Mouse (Mus musculus) ovary, adult 18-20 months (tissue): ENCODE measurements at regions not wholly inside any gene's neighbourhood (a gene's known extent, or its start where the extent isn't known, plus 50 kb on each side); places are given as distances from the start of the nearest gene placed in this dataset.
"Not testable (repeated sequence)": the region's sequence is repeated elsewhere in the genome, so short reads cannot be mapped to it uniquely, and the experiment has no call there.

ENCODE experiments used
- DNase-seq: peaks from one replicate; pipeline ENCODE4 v3.0.0; 2022; ENCODE audit warnings: low spot score, mixed read lengths

DNA sequence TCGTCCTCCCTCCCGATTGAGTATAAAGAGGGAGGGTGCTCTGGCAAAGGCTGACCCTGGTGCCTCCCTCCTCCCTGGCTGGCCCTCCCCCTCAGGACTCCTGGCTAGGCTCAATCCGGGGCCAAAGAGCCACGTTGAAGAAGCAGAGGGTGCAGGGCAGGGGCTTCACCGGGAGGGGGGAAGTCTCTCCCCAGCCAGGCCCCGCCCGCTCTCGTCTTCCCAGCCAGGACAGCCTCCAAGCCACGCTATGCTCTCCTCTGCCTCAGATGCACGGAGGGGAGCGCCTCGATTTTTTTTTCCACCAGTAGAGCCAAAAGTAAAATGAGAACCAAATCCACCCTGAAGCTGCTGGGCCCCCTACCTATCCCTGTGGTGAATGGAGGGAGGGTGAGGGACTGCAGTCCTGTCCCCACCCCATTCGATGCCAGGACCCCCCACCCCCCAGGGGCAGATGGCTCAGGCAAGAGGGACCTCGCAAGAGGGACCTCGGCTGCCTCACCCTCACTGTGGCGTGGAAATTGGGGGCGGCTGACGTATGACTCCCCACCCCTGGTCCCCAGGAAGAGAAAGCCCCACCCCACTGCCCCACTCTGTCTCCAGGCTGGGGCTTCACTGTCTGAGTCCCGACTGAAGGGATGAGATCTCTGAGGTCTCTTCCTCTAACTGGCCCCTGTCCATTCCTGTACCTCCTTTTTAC, 53.2 kb upstream of the Col1a1 start:
- no peak for DNase-seq

DNA sequence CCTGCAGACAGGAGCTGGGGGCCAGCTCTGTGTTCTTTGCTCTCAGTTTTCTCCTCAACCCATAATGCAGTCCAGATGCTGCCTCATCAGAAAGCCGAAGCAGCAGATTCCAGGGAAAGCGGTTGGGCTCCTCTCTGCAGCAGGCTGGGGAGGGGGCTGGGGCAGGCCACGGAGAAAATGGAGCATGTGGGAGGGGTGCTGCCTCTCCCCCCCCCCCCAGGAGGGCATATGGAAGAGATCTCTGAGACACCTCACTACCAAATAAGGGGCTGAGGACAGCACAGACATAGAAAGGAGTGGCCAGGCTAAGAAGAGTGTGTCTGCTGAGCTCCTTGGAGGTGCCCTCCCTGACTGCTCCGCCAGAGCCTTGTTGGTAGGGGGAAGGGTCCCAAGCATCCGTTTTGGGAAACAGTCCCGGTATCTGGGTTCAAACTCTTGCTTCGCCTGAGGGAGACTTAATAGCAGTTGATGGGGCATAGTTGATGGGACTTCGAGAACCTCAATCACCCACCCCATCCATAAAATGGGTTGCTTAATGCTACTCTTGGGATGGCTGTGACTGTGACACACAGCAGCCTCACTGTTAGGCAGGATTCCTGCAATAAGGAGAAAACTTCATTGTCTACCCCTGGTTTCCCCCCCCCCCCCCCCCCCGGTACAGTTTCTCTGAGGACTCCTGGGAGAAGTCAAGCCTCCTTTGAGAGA, 53.9 kb upstream of the Col1a1 start:
- DNase-seq, result no peak

DNA sequence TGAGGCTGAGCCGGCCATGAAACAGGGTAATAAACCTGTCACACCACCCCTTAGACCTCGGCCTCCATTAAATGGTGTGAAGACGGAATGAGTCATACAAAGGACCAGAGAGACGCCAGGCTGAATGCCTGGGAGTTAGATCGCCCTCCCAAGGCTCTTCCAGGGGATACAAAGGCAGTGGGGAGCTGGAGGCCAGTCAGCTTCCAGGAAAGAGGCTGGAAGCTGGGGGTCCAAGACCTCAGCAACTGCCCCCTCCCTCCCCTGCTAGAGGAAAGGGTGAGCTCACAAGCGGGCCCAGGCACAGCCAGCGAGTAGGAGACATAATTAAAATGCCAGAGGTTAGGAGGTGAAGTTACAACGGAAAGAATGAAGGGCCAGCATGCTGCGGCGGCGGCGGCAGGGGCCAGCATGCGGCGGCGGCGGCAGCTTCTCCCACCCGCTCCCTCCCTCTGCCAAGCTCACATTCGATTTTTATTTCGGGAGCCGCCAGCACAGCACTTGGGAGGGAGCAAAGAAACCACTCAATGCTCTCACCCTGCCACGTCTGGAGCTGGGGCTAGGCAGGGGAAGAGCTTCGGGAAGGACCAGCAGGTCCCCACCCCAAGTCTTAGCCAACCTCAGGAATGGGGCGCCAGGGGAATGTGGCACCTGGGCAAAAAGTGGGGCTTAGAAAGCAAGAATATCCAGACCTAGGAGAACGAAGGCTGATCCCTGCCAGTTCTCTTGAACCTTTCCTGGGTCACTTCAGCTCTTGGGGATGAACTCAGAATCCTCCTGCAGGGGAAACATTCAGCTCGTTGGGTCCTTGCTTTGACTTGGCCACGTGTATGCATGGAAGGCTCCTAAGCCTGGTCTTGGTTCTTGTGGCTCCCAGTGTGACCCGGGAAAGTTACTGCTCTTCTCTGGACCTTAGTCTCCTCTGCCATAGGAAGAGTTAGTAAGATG, 54.9 kb upstream of the Col1a1 start:
- no peak for DNase-seq

DNA sequence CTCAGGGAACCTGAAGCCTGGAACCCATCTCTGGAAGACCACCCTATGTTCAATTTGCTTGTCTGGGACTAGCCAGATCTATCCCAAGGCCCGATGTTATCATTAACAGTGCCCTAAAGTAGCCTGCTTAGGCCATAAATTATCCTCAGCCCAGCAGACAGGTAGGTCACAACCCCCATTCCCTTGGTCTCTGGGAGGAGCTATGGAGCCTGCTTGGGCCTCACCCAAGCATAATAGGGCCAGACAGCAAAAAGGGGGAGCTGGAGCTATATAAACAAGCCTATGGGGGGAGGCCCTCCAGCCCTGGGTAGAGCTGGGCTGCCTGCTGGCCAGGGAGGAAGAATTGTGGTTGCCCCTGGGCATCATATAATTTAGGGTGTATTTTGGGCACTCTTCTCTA, 59.3 kb upstream of the Col1a1 start:
- no peak for DNase-seq

DNA sequence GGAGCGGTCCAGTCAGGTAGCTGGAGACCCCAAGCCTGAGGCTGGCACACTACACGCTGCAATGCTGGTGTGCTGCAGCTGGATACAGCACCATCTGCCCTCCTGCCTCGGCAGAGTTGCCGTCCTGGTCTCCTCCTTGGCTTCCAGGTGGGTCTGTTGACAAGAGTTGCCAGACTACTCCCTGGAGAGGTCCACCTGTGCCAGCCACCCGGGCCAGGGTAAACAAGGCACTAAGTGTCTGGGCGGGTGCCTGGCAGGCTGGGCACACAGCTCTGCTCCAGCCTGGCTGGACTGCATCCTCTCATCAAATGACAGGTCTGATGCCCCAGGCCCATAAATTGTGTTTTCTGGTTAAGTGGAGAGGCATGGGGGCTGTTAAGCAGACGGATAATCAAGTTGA, 61.0 kb upstream of the Col1a1 start:
- no peak for DNase-seq

DNA sequence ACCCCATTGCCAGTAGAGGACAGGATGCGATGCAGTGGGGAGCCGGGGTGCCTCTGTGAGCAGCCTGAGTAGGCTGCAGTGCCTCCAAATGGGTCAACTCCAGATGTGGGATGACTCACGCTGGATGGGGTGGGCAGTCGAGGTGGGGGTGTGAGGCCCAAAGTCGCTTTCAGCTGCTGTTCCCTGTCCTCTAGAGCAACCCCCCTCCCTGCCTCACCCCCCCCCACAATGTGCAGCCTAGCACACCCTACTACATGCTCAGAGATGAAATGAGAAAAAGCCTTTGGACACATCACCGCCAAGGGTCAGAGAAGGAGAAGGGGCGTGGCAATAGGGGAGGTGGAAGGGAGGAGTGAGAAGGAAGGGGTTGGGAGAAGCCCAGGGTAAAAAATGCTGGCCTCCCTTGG, 61.9 kb upstream of the Col1a1 start:
- no peak for DNase-seq

DNA sequence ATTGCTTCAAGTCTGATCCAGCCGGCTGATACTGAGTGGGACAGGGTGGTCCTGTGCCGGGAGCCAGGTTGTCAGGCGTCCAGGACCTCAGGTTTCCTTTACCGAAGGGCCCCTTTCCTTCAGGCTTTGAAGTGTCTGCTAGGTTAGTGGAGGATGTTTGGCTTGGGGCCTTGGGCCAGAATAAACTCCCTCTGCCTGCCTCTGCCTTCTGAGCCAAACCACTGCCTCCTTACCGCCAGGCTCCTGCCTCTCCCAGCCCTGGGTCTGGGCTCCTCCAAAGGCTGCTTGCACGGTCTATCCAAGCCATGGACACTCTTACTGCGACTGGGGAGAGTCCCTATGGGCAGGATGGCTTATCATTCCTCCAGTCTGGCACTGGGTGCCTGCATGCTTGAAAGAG, 62.3 kb upstream of the Col1a1 start:
- DNase-seq, result no peak

DNA sequence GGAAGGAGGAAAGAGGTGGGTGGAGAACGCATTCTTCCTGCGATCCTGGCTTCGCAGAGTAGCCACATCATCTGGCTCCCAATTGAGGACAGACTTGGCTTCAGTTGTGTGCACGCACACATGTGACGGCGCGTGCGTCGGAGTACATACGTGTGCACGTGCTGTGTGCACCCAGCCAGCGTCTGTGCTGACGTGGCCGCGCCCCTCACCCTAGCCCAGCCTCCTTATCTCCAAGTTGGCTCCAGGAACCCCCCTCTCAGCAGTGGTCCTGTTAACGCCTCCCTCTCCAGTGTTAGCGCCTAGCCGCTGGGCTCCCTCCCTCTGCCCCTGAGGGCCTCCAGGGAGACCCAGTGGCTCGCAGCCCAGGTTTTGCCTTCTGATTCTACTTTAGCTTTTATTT, 63.1 kb upstream of the Col1a1 start:
- peak; percentile 53 for DNase-seq

DNA sequence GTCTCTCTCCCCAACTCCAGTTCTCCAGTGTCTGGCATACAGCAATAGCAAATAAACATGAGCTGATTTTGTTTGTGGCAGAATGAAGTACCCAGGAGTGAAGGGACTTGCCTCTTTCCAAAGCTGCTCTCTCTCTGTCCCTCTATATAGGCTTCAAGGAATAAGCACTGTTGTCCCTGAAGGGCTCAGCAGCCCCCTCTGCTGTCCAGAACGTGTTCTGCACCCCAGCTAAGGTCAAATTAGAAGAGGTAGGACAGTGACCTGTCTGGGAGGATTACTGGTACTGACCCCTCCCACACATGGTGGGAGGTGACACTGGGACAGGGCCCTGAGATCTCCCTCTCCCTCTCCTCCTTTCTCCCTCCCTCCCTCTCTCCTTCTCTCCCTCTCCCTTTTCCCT, 65.7 kb upstream of the Col1a1 start:
- no peak for DNase-seq

DNA sequence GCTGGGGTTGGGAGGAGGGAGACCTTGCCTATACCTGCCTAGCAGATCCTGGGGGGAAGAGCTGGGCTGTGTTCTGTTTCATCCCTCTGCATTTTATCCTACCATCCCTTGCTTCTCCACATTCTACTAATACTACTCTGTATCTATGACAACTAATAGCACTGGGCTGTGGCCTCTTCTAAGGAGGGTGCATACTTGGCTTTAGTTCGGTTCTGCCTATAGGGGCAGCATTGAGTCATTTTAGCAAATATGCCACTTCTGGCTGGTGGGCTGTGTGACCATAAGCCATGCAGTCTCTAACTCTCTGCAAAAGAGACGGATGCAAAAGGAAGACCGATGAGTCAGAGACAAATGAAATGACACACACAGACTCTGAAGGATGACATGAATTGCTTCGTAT, 66.2 kb upstream of the Col1a1 start:
- DNase-seq, result not testable (repeated sequence)

DNA sequence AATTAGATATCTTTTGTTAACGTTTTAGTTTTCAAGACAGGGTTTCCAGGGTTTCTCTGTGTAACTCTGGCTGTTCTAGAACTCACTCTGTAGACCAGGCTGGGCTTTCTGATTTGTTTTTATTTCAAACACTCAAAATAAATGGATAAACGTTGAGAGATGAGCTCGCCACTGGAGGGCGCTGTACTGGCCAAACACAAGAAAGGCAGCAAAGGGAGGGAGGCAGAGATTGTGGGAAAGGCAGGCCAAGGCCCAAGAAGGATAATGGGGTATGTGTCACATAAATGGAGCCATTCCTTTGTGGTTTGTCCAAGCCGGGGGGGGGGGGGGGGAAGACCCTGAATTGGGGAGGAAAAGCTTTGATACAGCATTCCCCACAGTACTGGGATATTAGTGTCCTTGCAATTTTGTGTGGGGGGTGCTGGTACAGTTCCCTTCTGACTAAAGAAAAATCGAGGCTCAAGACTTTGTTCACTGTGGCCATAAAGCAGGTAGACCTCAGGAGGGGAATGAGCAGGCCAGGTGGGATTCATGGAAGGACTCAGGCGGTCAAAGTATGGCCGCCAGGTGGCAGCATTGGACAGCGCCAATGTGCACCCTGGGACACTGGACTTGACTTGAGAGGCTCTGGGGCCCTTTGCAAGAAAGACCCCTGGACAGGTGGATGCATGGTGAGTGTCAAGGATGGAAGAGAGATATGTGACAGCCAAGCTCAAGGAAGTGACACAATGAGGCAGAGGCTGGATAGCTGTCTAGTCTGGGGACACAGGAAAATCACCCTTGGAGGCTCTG, 69.7 kb upstream of the Col1a1 start:
- peak; percentile 32 for DNase-seq

DNA sequence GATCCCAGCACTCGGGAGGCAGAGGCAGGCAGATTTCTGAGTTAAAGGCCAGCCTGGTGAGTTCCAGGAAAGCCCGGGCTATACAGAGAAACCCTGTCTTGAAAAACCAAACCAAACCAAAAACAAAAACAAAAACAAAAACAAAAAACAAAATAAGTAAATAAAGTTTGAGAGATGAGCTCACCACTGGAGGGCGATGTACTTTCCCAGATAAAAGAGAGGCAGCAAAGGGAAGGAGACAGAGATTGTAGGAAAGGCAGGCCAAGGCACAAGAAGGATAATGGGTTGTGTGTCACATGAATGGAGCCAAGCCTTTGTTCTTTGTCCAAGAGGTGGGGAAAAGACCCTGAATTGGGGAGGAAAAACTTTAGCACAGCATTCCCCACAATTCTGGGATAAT, 67.6 kb upstream of the Tmem92 start:
- no peak for DNase-seq

DNA sequence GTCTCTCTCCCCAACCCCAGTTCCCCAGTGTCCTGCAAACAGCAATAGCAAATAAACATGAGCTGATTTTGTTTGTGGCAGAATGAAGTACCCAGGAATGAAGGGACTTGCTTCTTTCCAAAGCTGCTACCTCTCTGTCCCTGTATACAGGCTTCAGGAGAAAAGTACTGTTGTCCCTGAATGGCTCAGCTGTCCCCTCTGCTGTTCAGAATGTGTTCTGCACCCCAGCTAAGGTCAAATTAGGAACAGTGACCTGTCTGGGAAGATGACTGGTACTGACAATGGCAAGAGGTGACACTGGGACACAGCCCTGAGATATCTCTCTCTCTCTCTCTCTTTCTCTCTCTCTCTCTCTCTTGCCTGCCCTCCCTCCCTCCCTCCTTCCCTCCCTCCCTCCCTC, 56.6 kb upstream of the Tmem92 start:
- no peak for DNase-seq

DNA sequence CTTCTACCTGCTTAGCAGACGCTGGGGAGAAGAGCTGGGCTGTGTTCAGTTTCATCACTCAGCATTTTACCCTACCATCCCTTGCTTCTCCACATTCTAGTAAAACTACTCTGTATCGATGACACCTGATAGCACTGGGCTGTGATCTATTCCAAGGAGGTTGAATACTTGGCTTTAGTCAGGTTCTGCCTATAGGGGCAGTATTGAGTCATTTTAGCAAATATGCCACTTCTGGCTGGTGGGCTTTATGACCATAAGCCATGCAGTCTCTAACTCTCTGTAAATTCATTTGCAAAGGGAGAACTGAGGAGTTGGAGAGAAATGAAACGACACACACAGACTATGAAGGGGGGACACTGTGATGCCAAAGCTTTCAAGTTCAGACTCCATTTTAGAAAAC, 55.6 kb upstream of the Tmem92 start:
- no peak for DNase-seq

DNA sequence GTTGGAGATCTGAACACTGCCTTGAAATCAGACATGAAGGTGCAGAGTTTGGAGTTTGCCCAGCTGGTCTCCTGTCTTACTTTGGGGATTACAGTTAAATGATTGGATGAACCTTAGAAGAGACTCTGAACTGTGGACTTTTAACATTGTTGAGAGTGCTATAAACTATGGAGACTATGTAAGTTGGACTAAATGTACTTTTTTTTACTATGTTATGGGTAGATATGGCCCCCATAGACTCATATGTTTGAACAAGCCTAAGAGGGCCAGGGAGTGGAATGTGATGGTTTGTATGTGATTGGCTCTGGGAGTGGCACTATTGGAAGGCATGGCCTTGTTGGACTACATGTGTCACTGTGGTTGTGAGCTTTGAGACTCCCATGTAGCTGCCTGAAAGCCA, 53.8 kb upstream of the Tmem92 start:
- DNase-seq, result no peak

DNA sequence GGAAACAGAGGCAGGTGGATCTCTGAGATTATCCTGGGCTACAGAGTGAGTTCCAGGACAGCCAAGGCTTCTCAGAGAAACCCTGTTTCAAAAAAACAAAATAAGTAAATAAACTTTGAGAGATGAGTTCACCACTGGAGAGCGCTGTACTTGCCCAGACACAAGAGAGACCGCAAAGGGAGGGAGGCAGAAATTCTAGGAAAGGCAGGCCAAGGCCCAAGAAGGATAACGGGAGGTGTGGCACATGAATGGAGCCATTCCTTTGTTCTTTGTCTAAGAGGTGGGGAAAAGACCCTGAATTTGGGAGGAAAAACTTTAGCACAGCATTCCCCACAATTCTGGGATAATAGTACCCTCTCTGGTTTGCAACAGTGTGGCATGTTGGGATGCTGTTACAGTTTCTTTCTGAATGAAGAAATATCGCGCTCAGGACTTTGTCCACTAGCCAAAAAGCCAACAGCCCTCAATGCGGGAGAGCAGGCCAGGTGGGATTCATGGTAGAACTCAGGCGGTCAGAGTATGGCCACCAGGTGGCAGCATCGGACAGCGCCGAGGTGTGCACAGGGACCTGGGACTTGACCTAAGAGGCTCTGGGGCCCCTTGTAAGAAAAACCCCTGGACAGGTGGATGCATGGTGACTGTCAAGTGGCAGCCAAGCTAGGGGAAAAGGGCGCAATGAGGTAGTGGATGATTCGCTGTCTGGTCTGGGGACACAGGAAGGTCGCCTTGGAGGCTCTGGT, 49.9 kb upstream of the Tmem92 start:
- DNase-seq, result peak; percentile 10
